Mouse (Mus musculus) cerebellum, adult 9-10 months (tissue): Measurements from ENCODE around the gene Agl.

Experiments used
- DNase-seq: peaks from one replicate; pipeline ENCODE4 v3.0.0; 2022

Agl gene

DNA sequence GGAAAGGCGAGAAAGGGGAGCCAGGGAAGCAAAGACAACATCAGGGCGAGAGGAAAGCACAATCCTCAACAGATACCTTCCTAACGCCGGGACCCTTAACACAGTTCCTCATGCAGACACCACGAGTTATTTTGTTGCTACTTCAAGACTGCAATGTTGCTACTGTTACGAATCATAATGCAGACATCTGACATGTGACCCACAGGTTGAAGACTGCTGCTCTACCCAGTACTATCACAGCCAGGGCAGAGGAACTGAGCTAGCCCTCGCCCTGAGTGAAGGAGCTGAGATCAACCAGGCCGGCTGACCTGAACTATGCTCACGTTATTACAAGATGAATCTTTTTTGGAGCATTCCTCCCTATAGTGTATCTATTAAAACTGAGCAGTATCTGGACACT is 67.0 kb downstream of the Agl start:
- DNase-seq, result no peak

DNA sequence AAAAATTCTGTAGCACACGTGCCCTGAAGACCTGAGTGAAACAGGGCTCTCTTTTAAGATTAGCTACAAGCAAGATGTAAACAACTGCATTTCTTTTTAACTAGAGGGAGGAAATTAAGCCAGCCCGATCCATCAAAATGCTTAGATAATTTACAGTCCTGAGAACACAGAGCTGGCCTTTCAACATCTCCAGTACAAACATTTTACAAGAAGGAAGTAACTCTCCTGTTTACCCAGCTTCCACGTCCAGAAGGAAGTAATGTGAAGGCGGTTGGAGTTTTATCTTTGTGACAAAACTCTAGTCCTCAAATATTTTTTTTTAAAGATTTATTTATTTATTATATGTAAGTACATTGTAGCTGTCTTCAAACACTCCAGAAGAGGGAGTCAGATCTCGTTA is 67.9 kb downstream of the Agl start:
- no peak for DNase-seq

DNA sequence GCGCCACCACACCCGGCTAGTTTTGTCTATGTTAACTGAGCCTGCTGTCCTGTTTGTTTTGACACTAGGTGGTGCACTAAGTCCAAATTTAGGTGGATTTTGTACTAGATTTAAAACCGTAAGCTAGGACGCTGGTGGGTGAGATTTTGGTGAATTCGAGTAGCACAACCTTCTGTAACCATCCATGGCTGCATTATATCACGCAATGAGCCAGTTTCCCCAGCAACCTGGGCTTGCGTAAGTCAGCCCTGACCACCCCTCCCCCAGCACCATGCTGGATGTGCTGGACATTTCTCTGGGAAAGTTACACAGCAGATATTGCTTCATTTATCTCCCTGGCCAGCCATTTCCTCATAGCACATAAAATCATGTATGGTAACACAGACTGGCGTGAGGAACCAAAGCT is 70.6 kb downstream of the Agl start:
- no peak for DNase-seq

DNA sequence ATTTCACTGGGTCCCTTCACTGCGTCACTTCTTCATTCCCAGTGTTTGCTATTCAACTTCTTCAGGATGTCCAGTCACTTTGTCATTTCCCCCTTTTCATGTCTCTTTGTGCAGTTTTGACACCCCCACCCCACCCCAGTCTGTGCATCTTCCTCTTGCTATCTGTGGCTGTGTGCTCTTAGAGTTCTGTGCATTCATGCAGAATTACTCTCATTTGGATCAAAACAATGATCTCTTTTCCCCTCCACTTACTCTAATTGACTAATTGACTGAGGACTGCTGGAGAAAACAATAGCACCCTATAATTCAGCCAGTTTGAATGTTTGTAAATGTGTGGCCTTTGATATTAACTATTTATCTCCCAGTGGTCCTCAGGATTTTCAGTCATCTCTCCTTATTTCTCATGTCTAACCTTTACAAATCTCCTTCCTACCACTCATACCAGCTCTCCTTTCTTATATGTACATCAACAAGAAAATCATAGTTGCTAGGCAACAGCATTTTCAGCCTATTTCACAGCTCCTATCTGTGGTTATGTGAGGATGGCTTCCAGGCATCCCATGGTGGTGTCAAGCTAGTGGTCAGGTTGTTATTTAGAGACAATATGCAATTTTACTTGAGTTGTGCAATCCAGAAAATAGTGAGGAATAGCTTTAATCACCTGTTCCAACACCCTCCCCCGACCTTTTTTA is 78.3 kb downstream of the Agl start:
- DNase-seq, result no peak

DNA sequence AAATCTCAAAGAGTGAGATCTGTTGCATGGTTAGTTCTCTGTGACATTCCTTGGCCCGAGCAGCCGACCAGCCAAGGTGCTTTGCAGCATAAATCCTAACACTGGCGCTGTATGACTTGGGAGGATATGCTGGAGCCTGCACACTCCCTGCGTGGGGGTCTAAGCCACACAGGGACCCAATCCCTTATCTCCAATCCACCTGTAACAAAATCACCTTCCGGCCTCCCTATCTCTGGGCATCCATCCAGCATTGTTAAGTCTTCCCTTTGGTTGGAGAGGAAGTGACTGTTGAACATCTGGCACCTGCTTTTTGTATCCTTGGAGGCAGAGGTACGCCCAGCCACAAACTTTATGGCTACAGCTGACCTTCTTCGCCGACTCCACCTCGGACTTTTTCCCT is 81.2 kb downstream of the Agl start:
- no peak for DNase-seq

DNA sequence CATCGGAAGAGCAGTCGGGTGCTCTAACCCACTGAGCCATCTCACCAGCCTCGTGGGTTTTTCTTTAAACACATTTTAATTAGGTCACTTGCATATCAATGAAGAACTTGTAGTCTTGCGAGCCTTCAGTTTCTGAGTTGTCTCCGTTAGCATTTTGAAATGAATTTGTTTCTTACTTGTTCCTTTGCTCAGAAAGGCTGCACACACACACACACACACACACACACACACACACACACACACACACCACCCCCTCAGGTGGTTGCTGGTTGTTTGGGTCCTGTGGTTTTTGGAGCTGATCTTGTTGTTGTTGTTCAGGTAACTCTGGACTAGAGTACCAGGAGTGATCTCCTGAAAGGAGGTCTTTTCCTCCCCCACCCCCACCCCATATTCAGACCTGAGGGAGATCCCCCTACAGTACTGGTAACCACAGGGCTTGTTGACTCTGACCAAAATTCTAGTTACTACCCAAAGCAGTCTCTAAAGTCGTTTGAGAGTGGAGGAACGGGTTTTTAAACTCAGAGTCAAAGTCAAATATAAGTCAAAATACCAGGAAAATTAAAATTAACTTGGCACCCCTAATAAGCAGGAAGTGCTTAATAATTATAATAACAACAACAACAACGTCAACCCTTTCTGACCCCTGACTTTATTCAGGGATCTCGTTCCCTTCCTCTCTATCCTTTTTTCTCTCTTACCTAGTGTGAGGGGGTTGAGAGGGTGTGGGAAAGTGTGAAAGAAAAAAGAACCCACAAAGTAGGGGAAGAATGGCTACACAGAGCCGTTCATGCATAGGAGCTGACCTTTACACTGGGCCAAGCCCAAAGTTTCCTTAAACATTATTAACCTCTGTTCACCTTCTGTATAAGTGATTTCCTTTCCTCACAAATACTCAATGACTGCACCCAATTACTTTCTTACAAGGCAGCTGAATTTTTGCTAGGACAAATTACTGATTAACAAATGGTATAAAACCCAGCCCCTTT is 84.2 kb downstream of the Agl start:
- no peak for DNase-seq

DNA sequence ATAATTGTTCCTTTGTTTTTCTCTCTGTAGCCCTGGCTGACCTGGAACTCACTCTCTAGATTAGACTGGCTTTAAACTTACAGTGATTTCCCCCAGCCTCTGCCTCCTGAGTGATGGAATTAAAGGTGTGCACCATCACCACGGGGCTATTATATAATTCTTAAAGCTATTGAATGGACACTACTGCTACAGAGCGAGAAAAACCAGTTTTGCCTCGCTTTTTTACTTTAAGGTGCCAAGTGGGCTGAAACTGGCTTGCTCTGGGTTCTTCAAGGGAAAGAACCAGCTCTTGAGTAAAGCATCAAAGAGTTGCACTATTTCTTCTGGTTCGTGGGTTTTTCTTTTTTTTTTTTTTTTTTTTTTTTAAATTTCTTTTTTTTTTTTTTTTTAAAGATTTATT is 85.0 kb downstream of the Agl start:
- DNase-seq, result no peak

DNA sequence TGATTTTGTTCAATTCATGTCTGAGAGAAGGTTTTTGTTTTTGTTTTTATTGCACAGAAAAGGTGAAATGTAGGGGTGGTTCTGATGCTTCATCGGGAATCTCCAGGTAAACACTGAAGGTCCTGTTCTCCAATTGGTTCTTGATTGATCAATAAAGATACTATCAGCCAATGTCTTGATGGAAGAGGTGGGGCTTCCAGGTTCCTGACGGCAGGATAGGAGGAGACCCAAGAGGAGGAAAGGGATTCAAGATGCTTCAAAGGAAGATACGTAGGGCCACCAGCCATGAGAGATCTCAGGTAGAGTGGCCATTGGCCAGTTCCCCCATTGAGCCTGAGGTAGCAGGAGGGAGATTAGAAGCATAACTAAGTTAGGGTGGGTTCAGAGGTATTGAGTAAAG is 89.0 kb downstream of the Agl start:
- DNase-seq, result no peak

DNA sequence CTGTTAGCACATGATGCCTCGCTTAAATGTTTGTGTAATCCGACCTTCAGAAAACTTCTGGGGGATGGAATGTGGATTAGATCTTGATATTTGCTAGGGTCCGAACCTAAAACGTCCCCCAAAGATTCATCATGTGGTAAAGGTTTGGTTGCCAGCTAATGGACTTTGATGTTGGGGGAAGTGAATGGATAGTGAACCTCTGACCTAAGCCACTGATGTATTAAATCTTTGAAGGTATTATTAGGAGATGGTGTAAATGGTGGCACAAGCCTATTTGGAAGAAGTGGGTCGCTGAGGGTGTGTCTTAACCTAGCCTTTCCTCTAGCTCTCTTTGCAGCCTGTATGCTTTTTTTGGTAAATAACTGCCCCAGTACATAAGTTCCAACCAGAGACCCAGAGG is 94.9 kb downstream of the Agl start:
- DNase-seq, result peak; percentile 13

DNA sequence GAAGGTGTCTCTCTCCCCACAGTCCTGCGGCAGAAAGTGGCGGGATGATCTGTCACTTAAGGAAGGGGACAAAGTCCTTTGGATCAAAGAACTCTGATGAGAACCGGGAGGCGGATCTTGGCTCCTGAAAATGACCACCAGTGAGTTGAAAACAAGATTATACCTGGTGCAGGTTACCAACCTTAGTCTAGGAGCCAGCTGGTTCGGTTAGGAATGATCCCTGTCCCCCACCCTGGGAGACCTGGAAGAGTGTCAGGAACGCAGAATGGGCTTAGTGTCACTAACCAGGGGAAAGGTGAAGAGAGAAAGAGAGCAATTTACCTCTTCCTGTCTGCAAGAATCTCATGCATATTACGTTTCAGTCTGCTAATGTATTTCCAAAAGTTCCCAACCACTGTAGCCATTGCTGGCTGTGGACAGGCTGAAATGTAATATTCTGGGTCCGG is 95.5 kb downstream of the Agl start, which contains the start of gene Slc35a3:
Gene Slc35a3, minus strand, starts transcription at position 396 of the 446 bp plus-strand sequence.
- peak; percentile 63 for DNase-seq

DNA sequence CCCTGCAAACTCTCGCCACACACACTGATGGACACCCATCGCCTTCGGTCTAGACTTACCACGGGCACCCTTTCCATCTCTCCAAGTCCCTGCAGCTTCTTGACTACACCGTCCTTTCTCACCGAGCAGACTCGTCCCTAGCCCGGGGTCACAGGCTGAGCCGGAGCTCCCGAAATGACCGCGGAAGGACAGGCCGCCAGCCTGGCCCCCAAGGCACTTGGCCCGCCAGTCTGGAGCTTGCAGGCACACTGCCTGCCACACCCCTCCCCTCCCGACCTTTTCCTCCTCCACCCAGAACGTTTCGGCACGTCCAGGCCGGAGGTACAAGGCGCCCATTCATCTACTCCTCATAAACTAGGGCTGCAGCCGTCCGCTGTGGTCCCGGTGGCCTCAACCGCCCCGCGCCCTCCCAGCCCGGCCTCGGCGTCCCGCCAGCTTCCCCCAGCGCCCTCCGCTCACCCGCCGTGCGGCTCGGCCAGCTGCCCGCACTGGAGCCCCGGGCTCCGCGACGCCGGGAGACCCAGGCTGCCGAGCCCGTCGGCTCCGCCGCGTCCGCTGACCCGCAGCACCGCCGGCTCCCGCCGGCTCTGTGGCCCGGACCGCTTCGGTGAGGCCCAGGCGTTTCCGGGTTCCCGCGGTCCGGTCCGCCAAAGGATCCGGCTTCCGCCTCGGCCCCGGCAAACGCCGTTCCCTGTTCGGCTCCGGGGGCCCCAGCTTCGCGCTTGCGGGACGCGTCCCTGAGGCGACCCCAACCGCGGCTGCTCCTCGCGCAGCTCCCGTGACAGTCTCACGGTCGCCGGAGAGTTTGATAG is 96.1 kb downstream of the Agl start:
- DNase-seq, result peak; percentile 74

DNA sequence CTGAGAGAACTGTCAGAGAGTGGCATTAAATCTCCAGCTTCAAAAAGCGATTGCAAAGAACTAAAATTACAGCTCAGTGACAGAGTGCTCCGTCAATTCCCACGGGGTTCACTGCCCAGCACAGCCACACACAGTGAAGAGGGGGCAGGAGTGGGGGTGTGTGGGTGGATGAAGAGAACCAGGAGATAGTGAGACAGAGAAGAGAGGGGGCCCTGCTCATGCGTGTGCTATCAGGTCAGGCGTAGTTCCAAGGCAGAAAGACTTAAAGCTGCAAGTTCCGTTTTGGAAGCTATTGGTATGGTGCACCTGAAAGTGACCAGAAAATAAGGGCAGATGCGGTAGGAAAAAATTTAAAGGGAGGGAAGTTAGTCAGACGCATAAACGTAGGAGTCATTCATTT is 97.0 kb downstream of the Agl start:
- no peak for DNase-seq

DNA sequence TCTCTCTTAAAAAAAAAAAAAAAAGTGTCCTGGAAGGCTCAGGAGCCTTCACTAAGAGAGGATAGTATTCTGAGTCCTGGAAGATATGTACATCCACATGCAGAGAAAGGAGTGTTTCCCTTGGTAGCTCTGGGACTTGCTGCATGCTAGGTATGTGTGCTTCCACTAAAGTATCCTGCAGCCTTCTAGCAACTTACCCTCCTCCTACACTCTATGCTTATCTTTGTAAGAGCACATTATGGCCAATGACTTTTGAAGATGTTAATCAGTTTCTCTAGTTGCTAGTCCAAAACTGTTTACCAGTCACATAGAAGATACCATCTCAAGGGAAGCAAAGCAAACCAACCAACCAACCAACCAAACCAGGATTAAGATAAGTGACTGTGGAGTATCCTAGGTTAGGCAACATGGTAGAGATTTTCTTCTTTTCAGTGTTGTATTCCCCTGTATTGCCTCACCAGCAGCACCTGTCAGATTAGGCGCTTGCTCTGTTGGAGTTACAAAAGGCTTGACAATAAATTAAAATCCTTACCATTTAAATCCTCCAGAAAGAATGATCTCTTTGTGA is 102.2 kb downstream of the Agl start:
- no peak for DNase-seq

DNA sequence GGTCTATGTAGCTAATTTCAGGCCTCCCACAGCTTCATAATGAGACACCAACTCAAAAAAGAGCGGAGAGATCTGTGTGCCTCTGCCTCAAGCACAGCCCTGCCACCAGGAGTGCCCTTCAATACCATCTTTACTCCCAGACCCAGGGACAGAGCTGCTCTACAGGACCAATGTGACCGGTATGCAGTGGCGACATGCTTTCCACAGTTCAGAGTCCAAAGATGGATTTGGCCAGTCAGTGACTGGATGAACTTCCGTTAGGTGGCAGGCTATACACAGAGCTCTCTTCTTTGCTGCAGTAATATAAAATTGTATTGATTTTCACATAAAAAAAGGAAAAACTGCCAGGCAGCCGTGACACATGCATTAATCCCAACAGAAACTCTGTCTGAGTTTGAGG is 104.1 kb downstream of the Agl start:
- no peak for DNase-seq

DNA sequence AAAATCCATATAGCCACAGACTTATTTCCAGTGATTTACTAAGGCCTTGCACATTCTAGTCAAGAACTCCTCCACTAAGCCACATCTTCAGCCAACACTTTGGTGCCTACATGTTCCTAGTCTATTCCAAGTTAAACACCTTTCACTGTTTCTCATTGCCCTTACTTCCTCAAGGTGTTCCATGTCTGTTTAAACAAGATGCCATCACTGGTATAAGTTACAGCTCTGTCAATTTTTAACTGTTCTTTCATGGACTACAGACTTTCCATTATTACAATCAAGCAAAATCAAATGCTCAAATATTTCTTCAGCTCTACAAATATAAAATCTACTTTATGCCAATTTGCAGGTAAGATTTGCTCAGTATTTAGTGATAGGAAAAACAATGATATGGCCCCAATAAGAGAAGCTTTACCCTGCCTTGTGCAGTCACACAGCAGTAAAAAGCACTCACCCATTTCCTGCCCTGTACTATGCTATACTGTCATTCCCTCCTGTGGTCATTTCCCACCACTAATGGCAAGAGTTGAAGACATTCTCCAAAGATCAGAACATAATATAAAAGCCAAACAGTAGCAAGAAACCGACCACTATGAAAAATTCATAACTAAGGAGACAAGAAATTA is 105.2 kb downstream of the Agl start:
- no peak for DNase-seq

DNA sequence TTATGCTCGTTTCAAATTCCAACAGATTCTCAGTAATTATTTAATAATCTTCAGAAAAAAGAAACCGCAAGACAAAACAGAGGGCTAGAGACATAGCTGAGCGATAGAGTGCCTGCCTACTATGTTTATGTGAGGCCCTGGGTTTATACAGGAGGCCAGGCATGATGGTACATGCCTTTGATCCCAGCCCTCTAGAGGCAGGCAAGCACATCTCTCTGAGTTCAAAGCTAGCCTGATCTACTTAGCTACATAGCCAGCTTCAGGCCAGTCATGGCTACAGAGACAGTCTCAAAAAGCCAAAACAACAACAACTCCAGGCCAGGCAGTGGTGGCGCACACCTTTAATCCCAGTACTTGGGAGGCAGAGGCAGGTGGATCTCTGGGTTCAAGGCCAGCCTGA is 106.4 kb downstream of the Agl start:
- no peak for DNase-seq

DNA sequence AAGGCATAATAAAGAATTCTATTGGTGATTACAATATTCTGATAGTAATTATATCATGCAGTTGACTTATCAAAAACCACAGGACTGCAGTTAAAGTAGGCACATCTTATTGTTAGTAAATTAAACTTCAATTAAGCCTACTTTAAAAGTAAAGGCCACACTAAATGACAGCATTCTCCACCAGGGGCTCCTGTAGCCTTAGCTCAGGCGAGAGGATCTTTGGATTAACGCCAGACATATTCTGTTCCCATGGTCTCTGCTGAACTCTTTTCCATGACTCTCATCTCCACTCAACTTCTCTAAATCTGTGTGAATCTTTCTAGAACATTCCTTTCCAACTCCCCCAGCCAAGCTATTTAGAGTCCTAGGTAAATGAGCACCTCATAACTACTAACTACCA is 109.2 kb downstream of the Agl start:
- no peak for DNase-seq

DNA sequence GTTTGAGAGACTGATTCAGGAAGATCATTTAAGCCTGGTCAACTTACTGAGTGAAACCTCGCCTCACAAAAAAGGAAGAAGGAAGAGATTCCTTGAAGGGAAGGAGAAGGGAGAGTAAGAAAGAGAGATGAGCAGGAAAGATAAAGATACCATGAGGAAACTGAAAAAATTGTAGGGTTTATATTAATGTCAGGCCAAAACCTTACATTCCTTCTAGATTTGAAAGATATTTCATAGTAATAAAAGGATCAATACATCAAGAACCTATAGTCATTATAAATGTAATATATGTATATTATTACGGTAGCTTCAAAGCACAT is 112.3 kb downstream of the Agl start:
- no peak for DNase-seq

DNA sequence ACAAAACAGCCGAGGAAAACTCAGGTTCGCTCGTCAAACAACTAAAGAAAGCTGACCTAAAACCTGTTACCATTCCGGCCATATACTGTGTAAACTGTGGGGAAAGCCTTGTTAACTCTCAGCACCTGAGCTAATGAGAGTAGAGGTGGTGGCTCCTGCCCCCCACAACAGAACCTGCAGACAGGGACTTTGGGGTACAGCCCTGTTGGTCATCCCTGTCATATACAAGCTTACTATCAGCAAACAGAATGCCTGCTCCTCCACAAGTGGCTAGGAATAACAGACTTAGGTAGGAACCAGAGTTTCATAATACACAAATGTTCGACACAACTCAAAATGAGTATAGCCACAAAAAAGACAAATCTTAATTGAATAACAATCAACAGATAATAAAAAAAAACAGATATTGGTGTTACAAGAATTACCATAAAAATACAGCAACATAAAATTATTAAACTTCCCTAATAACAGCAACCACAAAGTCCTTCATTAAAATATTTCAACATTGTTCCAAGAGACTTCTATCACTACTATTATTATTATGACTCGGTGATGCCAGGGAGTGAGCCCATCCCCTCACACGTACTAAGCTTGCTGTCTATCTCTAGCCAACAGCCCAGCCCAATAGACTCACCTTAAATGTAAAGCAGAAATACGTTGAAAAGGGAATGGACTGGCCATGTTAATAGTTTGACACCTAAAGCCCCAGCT is 112.9 kb downstream of the Agl start:
- no peak for DNase-seq

DNA sequence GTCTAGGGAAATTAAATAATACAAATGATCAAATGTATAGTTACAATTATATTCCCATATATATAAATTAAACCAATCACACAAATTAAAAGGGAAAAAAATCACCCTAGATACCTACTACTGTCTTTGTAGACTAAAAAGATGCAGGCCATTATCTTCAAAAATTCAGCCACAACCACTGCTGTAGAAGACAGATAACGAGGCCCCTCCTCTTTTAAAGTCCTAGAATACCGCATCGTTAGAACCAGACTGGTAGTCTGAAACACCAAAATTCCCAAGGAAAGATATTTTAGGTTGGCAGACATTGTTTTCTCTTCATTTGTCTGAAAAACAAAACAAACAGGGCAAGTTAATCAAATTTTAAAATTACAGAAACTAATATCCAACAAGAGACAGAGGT is 113.7 kb downstream of the Agl start:
- no peak for DNase-seq
